Mouse (Mus musculus): ENCODE measurements around the gene Ccdc151. TPM values are rescaled to one million over a fixed set of nuclear protein-coding genes. Genes with fewer than 3 reads are reported as not detected.

Ccdc151 gene
- polyA plus RNA-seq, 2 experiments: 0.02 TPM; not detected in 1

DNA sequence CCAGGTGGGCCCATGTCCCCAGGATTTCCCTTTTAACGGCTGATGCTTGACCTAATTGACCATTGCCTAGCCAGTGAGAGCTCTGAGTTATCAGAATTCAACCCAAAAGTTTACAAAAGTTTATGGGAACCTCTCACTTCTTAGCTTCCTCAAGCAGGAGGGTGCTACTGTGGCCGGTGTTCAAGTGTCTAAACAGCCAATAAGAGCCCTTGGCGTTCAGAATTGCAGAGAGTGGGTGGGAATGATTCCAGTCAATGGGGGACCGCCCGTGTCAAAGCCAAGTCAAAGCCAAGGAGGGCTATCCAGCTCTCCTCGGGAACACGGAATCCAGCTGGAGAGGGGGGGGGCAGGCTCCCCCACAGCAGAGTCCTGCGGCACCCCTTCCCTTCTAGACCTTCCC lies 54.3 kb downstream of the Ccdc151 start:
- Histone ChIP-seq H3K36me3 (replicated peaks; ENCODE audit: control insufficient read depth, insufficient read depth, low read depth) (no peaks in the 10 kb centered on the region), H3K4me3 (ENCODE audit: insufficient read depth in 1 of 2, low read depth in 2 of 2, low read length in 2 of 2) (no peak overlapping the region), H3K27ac (no peak overlapping the region), H3K27me3 (ENCODE audit: control insufficient read depth, insufficient read depth, low read length) (no peaks in the 10 kb centered on the region; the same call in 1 of the 2 replicates), H3K4me1 (replicated peaks; ENCODE audit: control insufficient read depth in 2 of 2, insufficient read depth in 2 of 2, low read length in 1 of 2) (0 out of 4 replicates have a peak, but pooled peaks cover 0 to 2% of the 10 kb centered on the region in 2 experiments), H3K4me2 (ENCODE audit: low read depth) (no peak overlapping the region), H3K9me3 (ENCODE audit: control insufficient read depth, low read length) (no peaks in the 10 kb centered on the region), H3K9ac (replicated peaks) (no peak overlapping the region)
- WGBS (ENCODE audit: insufficient replicate concordance): 37% methylated on average over 8 of the region's 8 CpGs
- DNase-seq (ENCODE audit: low read depth in 3 of 3, low spot score in 3 of 3): no peak
- TF ChIP-seq EP300 (IDR thresholded peaks at IDR 0.05; ENCODE audit: low read depth) (no peak), CTCF (IDR thresholded peaks at IDR 0.05; ENCODE audit: low read depth) (no peak)
- ATAC-seq (ENCODE audit: insufficient read depth): no peak

DNA sequence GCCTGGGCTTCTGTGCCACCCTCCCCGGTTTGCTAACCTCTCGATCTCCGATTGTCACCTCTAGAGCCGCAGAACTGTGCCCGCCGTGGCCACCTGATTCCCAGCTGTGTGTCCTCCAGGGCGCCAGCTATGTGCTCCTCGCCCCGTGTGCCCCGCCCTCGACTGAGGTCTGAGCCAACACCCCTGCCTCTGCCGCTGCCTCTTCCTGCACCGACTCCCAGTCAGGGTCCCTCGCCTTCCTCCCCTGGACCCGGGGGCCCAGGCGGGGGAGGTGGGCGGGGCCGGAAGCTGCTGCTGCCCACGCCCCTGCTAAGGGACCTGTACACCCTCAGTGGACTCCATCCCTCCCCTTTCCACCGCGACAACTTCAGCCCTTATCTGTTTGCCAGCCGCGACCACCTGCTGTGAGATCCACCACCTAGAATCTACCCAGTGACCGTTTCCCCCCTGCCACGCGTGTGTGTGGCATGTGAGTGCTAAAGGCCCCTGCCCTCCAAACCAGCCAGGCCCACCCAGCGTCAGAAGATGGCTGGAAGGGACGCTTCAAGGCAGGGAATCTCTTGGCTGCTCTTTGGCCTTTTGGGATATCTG lies 54.8 kb downstream of the Ccdc151 start:
- WGBS (ENCODE audit: insufficient replicate concordance): 2% methylated on average over 25 of the region's 28 CpGs
- no peak overlapping the region for H3K4me3 ChIP-seq (ENCODE audit: insufficient read depth in 1 of 2, low read depth in 2 of 2, low read length in 2 of 2)
- DNase-seq (ENCODE audit: low read depth in 3 of 3, low spot score in 3 of 3) (no peak), ATAC-seq (ENCODE audit: insufficient read depth) (no peak; the same call in 1 of the 2 replicates)
- no peaks in the 10 kb centered on the region for H3K36me3 ChIP-seq (replicated peaks; ENCODE audit: control insufficient read depth, insufficient read depth, low read depth)
- H3K27ac ChIP-seq: no peak overlapping the region
- H3K4me1 ChIP-seq (replicated peaks; ENCODE audit: control insufficient read depth in 2 of 2, insufficient read depth in 2 of 2, low read length in 1 of 2): 0 out of 4 replicates have a peak, but pooled peaks cover 0 to 2% of the 10 kb centered on the region in 2 experiments
- H3K27me3 ChIP-seq (ENCODE audit: control insufficient read depth, insufficient read depth, low read length): no peaks in the 10 kb centered on the region; the same call in 1 of the 2 replicates
- TF ChIP-seq CTCF (IDR thresholded peaks at IDR 0.05; ENCODE audit: low read depth) (no peak), EP300 (IDR thresholded peaks at IDR 0.05; ENCODE audit: low read depth) (no peak)
- H3K4me2 ChIP-seq (ENCODE audit: low read depth): peak overlapping the region; percentile 32
- no peak overlapping the region for H3K9ac ChIP-seq (replicated peaks)
- no peaks in the 10 kb centered on the region for H3K9me3 ChIP-seq (ENCODE audit: control insufficient read depth, low read length)

DNA sequence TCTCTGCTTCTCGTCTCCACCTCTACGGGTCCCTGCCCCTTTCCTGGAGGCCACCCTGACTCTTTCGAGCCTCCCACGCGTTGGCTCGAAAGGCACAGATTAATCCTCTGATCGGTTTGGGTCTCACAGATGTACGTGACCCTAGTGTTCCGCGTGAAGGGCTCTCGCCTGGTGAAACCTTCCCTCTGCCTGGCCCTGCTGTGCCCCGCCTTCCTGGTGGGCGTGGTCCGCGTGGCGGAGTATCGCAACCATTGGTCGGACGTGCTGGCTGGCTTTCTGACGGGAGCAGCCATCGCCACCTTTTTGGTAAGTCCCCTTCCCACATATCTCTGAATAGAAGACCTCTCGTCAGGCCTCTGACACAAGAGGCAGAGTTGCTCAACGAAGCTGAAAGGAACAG lies 58.2 kb downstream of the Ccdc151 start:
- WGBS (ENCODE audit: insufficient replicate concordance): 18% methylated on average over 23 of the region's 23 CpGs
- DNase-seq (ENCODE audit: low read depth in 3 of 3, low spot score in 3 of 3) (no peak), ATAC-seq (ENCODE audit: insufficient read depth) (no peak)
- Histone ChIP-seq H3K9ac (replicated peaks) (no peak overlapping the region), H3K4me2 (ENCODE audit: low read depth) (no peak overlapping the region), H3K27me3 (ENCODE audit: control insufficient read depth, insufficient read depth, low read length) (no peaks in the 10 kb centered on the region; the same call in 1 of the 2 replicates), H3K4me1 (replicated peaks; ENCODE audit: control insufficient read depth in 2 of 2, insufficient read depth in 2 of 2, low read length in 1 of 2) (0 out of 4 replicates have a peak, but pooled peaks cover 0 to 2% of the 10 kb centered on the region in 2 experiments), H3K36me3 (replicated peaks; ENCODE audit: control insufficient read depth, insufficient read depth, low read depth) (no peaks in the 10 kb centered on the region), H3K9me3 (ENCODE audit: control insufficient read depth, low read length) (no peaks in the 10 kb centered on the region), H3K27ac (no peak overlapping the region), H3K4me3 (ENCODE audit: insufficient read depth in 1 of 2, low read depth in 2 of 2, low read length in 2 of 2) (no peak overlapping the region)
- no peak for TF ChIP-seq EP300 (IDR thresholded peaks at IDR 0.05; ENCODE audit: low read depth)
- no peak for TF ChIP-seq CTCF (IDR thresholded peaks at IDR 0.05; ENCODE audit: low read depth)

DNA sequence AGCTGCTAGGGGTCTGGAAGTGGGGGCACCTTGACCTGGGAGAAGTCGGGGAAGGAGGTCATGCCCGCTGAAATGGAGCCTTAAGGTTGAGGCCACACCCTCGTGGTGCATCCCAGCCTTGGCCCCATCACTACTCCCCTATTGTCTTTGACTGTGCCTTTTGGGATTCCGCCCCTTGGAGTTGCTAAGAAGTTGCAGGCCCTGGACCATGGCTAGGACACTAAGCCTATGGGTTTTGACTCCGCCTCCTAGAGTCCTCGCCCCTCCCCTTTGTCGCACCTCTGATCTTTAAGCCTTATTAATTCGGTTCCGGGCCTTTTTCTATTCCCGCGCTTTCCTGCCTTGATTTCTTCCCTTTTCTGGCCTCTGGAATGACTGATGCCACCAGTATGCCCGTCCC lies 58.8 kb downstream of the Ccdc151 start:
- no peak for ATAC-seq (ENCODE audit: insufficient read depth)
- H3K4me1 ChIP-seq (replicated peaks; ENCODE audit: control insufficient read depth in 2 of 2, insufficient read depth in 2 of 2, low read length in 1 of 2): 0 out of 4 replicates have a peak, but pooled peaks cover 0 to 2% of the 10 kb centered on the region in 2 experiments
- H3K4me2 ChIP-seq (ENCODE audit: low read depth): no peak overlapping the region
- no peak overlapping the region for H3K27ac ChIP-seq
- H3K9me3 ChIP-seq (ENCODE audit: control insufficient read depth, low read length): no peaks in the 10 kb centered on the region
- no peak overlapping the region for H3K9ac ChIP-seq (replicated peaks)
- no peak for DNase-seq (ENCODE audit: low read depth in 3 of 3, low spot score in 3 of 3)
- no peak overlapping the region for H3K4me3 ChIP-seq (ENCODE audit: insufficient read depth in 1 of 2, low read depth in 2 of 2, low read length in 2 of 2)
- H3K36me3 ChIP-seq (replicated peaks; ENCODE audit: control insufficient read depth, insufficient read depth, low read depth): no peaks in the 10 kb centered on the region
- no peaks in the 10 kb centered on the region; the same call in 1 of the 2 replicates for H3K27me3 ChIP-seq (ENCODE audit: control insufficient read depth, insufficient read depth, low read length)
- 41% methylated on average over 12 of the region's 12 CpGs for WGBS (ENCODE audit: insufficient replicate concordance)
- TF ChIP-seq CTCF (IDR thresholded peaks at IDR 0.05; ENCODE audit: low read depth) (no peak), EP300 (IDR thresholded peaks at IDR 0.05; ENCODE audit: low read depth) (no peak)

DNA sequence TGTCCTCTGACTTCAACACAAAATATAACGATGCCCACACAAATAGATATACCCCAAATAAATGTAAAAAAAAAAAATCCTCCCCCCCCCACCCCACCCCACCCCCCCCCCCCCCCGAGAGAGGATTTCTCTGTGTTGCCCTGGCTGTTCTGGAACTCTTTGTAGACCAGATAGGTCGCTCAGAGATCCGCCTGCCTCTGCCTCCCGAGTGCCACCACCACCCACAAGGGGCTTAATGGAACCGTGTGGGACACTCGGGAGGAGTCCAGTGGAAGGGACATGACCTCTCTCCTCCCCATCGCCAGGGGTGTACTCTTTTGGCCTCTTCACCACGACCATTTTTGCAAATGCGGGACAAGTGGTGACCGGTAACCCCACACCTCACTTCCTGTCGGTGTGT lies 59.4 kb downstream of the Ccdc151 start:
- WGBS (ENCODE audit: insufficient replicate concordance): 59% methylated on average over 12 of the region's 12 CpGs
- ATAC-seq (ENCODE audit: insufficient read depth) (no peak), DNase-seq (ENCODE audit: low read depth in 3 of 3, low spot score in 3 of 3) (no peak)
- Histone ChIP-seq H3K4me1 (replicated peaks; ENCODE audit: control insufficient read depth in 2 of 2, insufficient read depth in 2 of 2, low read length in 1 of 2) (0 out of 4 replicates have a peak, but pooled peaks cover 0 to 2% of the 10 kb centered on the region in 2 experiments), H3K36me3 (replicated peaks; ENCODE audit: control insufficient read depth, insufficient read depth, low read depth) (no peaks in the 10 kb centered on the region), H3K4me3 (ENCODE audit: insufficient read depth in 1 of 2, low read depth in 2 of 2, low read length in 2 of 2) (no peak overlapping the region), H3K4me2 (ENCODE audit: low read depth) (no peak overlapping the region), H3K9me3 (ENCODE audit: control insufficient read depth, low read length) (no peaks in the 10 kb centered on the region), H3K27ac (no peak overlapping the region), H3K9ac (replicated peaks) (no peak overlapping the region), H3K27me3 (ENCODE audit: control insufficient read depth, insufficient read depth, low read length) (no peaks in the 10 kb centered on the region; the same call in 1 of the 2 replicates)
- TF ChIP-seq EP300 (IDR thresholded peaks at IDR 0.05; ENCODE audit: low read depth) (no peak), CTCF (IDR thresholded peaks at IDR 0.05; ENCODE audit: low read depth) (no peak)

Other genes with a start within 250 kb of the Ccdc151 start
- 37.4 and 52.4 TPM in 2 replicates for gene Spc24, start 242.3 kb downstream of the Ccdc151 start, polyA plus RNA-seq (2012; rRNA removed)
- 89.5 and 92.2 TPM in 2 replicates for gene Spc24, start 242.3 kb downstream of the Ccdc151 start, polyA plus RNA-seq (2014; fragmentation: Nextera tagmentation; extraction: Ambion mirVana)
- 3.9 and 4.2 TPM in 2 replicates for gene Kank2, start 203.9 kb downstream of the Ccdc151 start, polyA plus RNA-seq (2012; rRNA removed)
- gene Kank2, start 203.9 kb downstream of the Ccdc151 start, polyA plus RNA-seq (2014; fragmentation: Nextera tagmentation; extraction: Ambion mirVana): 1.2 and 1.4 TPM in 2 replicates
- 20.4 and 26.8 TPM in 2 replicates for gene Angptl8, start 167.1 kb downstream of the Ccdc151 start, polyA plus RNA-seq (2012; rRNA removed)
- gene Angptl8, start 167.1 kb downstream of the Ccdc151 start, polyA plus RNA-seq (2014; fragmentation: Nextera tagmentation; extraction: Ambion mirVana): 19.6 and 20.3 TPM in 2 replicates
- 6.7 and 9.0 TPM in 2 replicates for gene Dock6, start 150.0 kb downstream of the Ccdc151 start, polyA plus RNA-seq (2012; rRNA removed)
- 2.1 and 3.4 TPM in 2 replicates for gene Dock6, start 150.0 kb downstream of the Ccdc151 start, polyA plus RNA-seq (2014; fragmentation: Nextera tagmentation; extraction: Ambion mirVana)
- 6.7 and 10.3 TPM in 2 replicates for gene Rab3d, start 84.4 kb downstream of the Ccdc151 start, polyA plus RNA-seq (2012; rRNA removed)
- gene Rab3d, start 84.4 kb downstream of the Ccdc151 start, polyA plus RNA-seq (2014; fragmentation: Nextera tagmentation; extraction: Ambion mirVana): 6.4 and 6.5 TPM in 2 replicates
- 1.2 and 1.4 TPM in 2 replicates for gene Ccdc159, start 75.2 kb downstream of the Ccdc151 start, polyA plus RNA-seq (2012; rRNA removed)
- 0.52 and 0.58 TPM in 2 replicates for gene Ccdc159, start 75.2 kb downstream of the Ccdc151 start, polyA plus RNA-seq (2014; fragmentation: Nextera tagmentation; extraction: Ambion mirVana)
- gene Tmem205, start 75.1 kb downstream of the Ccdc151 start, polyA plus RNA-seq (2012; rRNA removed): 37.5 and 61.5 TPM in 2 replicates
- gene Tmem205, start 75.1 kb downstream of the Ccdc151 start, polyA plus RNA-seq (2014; fragmentation: Nextera tagmentation; extraction: Ambion mirVana): 106 and 110 TPM in 2 replicates
- gene Plppr2, start 65.6 kb downstream of the Ccdc151 start, polyA plus RNA-seq (2012; rRNA removed): 2.6 and 3.9 TPM in 2 replicates
- gene Plppr2, start 65.6 kb downstream of the Ccdc151 start, polyA plus RNA-seq (2014; fragmentation: Nextera tagmentation; extraction: Ambion mirVana): 0.99 and 1.3 TPM in 2 replicates
- gene Swsap1, start 46.9 kb downstream of the Ccdc151 start, polyA plus RNA-seq (2012; rRNA removed): 1.4 TPM in 2 replicates
- 3.5 and 3.6 TPM in 2 replicates for gene Swsap1, start 46.9 kb downstream of the Ccdc151 start, polyA plus RNA-seq (2014; fragmentation: Nextera tagmentation; extraction: Ambion mirVana)
- 146 and 180 TPM in 2 replicates for gene Epor, start 39.1 kb downstream of the Ccdc151 start, polyA plus RNA-seq (2012; rRNA removed)
- gene Epor, start 39.1 kb downstream of the Ccdc151 start, polyA plus RNA-seq (2014; fragmentation: Nextera tagmentation; extraction: Ambion mirVana): 82.6 and 96.5 TPM in 2 replicates
- gene Rgl3, start 13.2 kb downstream of the Ccdc151 start, polyA plus RNA-seq (2012; rRNA removed): 0.19 and 0.24 TPM in 2 replicates
- gene Rgl3, start 13.2 kb downstream of the Ccdc151 start, polyA plus RNA-seq (2014; fragmentation: Nextera tagmentation; extraction: Ambion mirVana): 0.27 TPM in 1 of 2 replicates, not detected in the other
- 31.5 and 45.1 TPM in 2 replicates for gene Prkcsh, start 172 bp upstream of the Ccdc151 start, polyA plus RNA-seq (2012; rRNA removed)
- gene Prkcsh, start 172 bp upstream of the Ccdc151 start, polyA plus RNA-seq (2014; fragmentation: Nextera tagmentation; extraction: Ambion mirVana): 29.2 and 31.2 TPM in 2 replicates
- gene Elavl3, start 49.4 kb upstream of the Ccdc151 start, polyA plus RNA-seq (2012; rRNA removed): 0.01 and 0.22 TPM in 2 replicates
- not detected in 2 replicates for gene Elavl3, start 49.4 kb upstream of the Ccdc151 start, polyA plus RNA-seq (2014; fragmentation: Nextera tagmentation; extraction: Ambion mirVana)
- gene Gm49318, start 68.6 kb upstream of the Ccdc151 start, polyA plus RNA-seq (2012; rRNA removed): not detected in 2 replicates
- not detected in 2 replicates for gene Gm49318, start 68.6 kb upstream of the Ccdc151 start, polyA plus RNA-seq (2014; fragmentation: Nextera tagmentation; extraction: Ambion mirVana)
- 6.6 and 8.0 TPM in 2 replicates for gene Zfp653, start 68.7 kb upstream of the Ccdc151 start, polyA plus RNA-seq (2012; rRNA removed)
- gene Zfp653, start 68.7 kb upstream of the Ccdc151 start, polyA plus RNA-seq (2014; fragmentation: Nextera tagmentation; extraction: Ambion mirVana): 2.4 and 3.1 TPM in 2 replicates
- 14.6 and 14.7 TPM in 2 replicates for gene Ecsit, start 82.8 kb upstream of the Ccdc151 start, polyA plus RNA-seq (2012; rRNA removed)
- 16.8 and 19.9 TPM in 2 replicates for gene Ecsit, start 82.8 kb upstream of the Ccdc151 start, polyA plus RNA-seq (2014; fragmentation: Nextera tagmentation; extraction: Ambion mirVana)
- 0.17 and 0.91 TPM in 2 replicates for gene Cnn1, start 96.6 kb upstream of the Ccdc151 start, polyA plus RNA-seq (2012; rRNA removed)
- 0.09 and 0.44 TPM in 2 replicates for gene Cnn1, start 96.6 kb upstream of the Ccdc151 start, polyA plus RNA-seq (2014; fragmentation: Nextera tagmentation; extraction: Ambion mirVana)
- 59.5 and 72.5 TPM in 2 replicates for gene Elof1, start 114.5 kb upstream of the Ccdc151 start, polyA plus RNA-seq (2012; rRNA removed)
- 98.2 and 102 TPM in 2 replicates for gene Elof1, start 114.5 kb upstream of the Ccdc151 start, polyA plus RNA-seq (2014; fragmentation: Nextera tagmentation; extraction: Ambion mirVana)
- 181 and 203 TPM in 2 replicates for gene Acp5, start 133.1 kb upstream of the Ccdc151 start, polyA plus RNA-seq (2012; rRNA removed)
- gene Acp5, start 133.1 kb upstream of the Ccdc151 start, polyA plus RNA-seq (2014; fragmentation: Nextera tagmentation; extraction: Ambion mirVana): 195 and 196 TPM in 2 replicates
- 17.5 and 26.4 TPM in 2 replicates for gene Pigyl, start 154.2 kb upstream of the Ccdc151 start, polyA plus RNA-seq (2012; rRNA removed)
- gene Pigyl, start 154.2 kb upstream of the Ccdc151 start, polyA plus RNA-seq (2014; fragmentation: Nextera tagmentation; extraction: Ambion mirVana): 41.5 and 42.1 TPM in 2 replicates
- not detected in 2 replicates for gene Zfp872, start 185.5 kb upstream of the Ccdc151 start, polyA plus RNA-seq (2012; rRNA removed)
- gene Zfp872, start 185.5 kb upstream of the Ccdc151 start, polyA plus RNA-seq (2014; fragmentation: Nextera tagmentation; extraction: Ambion mirVana): not detected in 2 replicates
- 2.8 and 4.7 TPM in 2 replicates for gene Zfp809, start 223.1 kb upstream of the Ccdc151 start, polyA plus RNA-seq (2012; rRNA removed)
- 6.0 and 6.5 TPM in 2 replicates for gene Zfp809, start 223.1 kb upstream of the Ccdc151 start, polyA plus RNA-seq (2014; fragmentation: Nextera tagmentation; extraction: Ambion mirVana)

Measured in liver, embryonic 14.5 days (tissue).